Mouse (Mus musculus) megakaryocyte, embryonic 14.5 days (primary cell): Measurements from ENCODE around the gene 2310022B05Rik.

Experiments used
- FLI1 ChIP-seq: IDR thresholded peaks from 2 replicates; pipeline ENCODE4 v1.6.1; 2012; ENCODE audit warnings: low read length, inconsistent platforms, mixed read lengths
- GATA1 ChIP-seq: IDR thresholded peaks from 3 replicates; pipeline ENCODE4 v1.6.1; 2012; ENCODE audit warnings: mixed read lengths, low read length, inconsistent platforms, borderline replicate concordance

- TF ChIP-seq FLI1: no peak
- no peak for TF ChIP-seq GATA1
Observed at GRCm38 (mm10) chr8:124589393-124589792, 73.8 kb downstream of the 2310022B05Rik start.
